In genomic region chr4:34386338-34386967, GRCm38 (mm10) we compare ENCODE assay signal across 17 mouse cellular contexts.
DNase-seq lines count a peak whose midpoint lies in the region; ATAC-seq lines count a peak whose summit lies in the region.
"Had no signal": no experiment of that assay in that cellular context is flagged by ENCODE, and none has a peak within 500 bp of the region (broad histone marks: within the 10 kb centered on the region; RNA-seq: fewer than 3 reads in every experiment).

No protein-coding gene starts in this region.

- no peak overlapping the region for H3K27ac ChIP-seq in midbrain, embryonic 13.5 days
- no peak overlapping the region for H3K27ac ChIP-seq in midbrain, embryonic 11.5 days (ENCODE audit: low read depth, low read length)
- H3K27ac ChIP-seq: heart, embryonic 13.5 days; hindbrain, embryonic 10.5 days; lung, embryonic 15.5 days had no signal

- no peak overlapping the region for H3K9ac ChIP-seq in midbrain, embryonic 13.5 days (replicated peaks)
- no peak overlapping the region for H3K9ac ChIP-seq in midbrain, embryonic 11.5 days (ENCODE audit: low read length)
- H3K9ac ChIP-seq: heart, embryonic 13.5 days; lung, embryonic 15.5 days had no signal

- H3K9me3 ChIP-seq in midbrain, embryonic 13.5 days: no peaks in the 10 kb centered on the region
- no peaks in the 10 kb centered on the region; the same call in 1 of the 2 replicates for H3K9me3 ChIP-seq in midbrain, embryonic 11.5 days (ENCODE audit: control insufficient read depth, low read length)
- H3K9me3 ChIP-seq: lung, embryonic 15.5 days had no signal

- no peak for DNase-seq in midbrain, embryonic 11.5 days (ENCODE audit: low spot score, missing footprints)
- peak; percentile 27 for DNase-seq in brain, adult 2 months (ENCODE audit: low read depth, low spot score)
- no peak for DNase-seq in right cerebral cortex, adult 2 months (ENCODE audit: low spot score in 2 of 2)
- DNase-seq in testis, postnatal 10 days (ENCODE audit: low spot score): no peak
- DNase-seq in urinary bladder, adult 18-20 months (ENCODE audit: low spot score in 2 of 2): no peak
- DNase-seq: cerebellum, postnatal 10 days; gastrocnemius, postnatal 36 days; kidney, adult 11 months; kidney, postnatal 36 days; layer of hippocampus, postnatal 36 days; right cerebral cortex, postnatal 14 days had no signal

- 57% methylated on average over 5 of the region's 5 CpGs for WGBS in midbrain, embryonic 13.5 days
- WGBS in midbrain, embryonic 11.5 days: 81% methylated on average over 5 of the region's 5 CpGs

- H3K27me3 ChIP-seq in midbrain, embryonic 13.5 days: no peaks in the 10 kb centered on the region
- H3K27me3 ChIP-seq in midbrain, embryonic 11.5 days (ENCODE audit: control insufficient read depth, insufficient read depth, low read length): no peaks in the 10 kb centered on the region
- H3K27me3 ChIP-seq: heart, embryonic 13.5 days; lung, embryonic 15.5 days had no signal

- peak; percentile 58; the same call in 1 of the 2 replicates for ATAC-seq in midbrain, embryonic 13.5 days
- no peak for ATAC-seq in midbrain, embryonic 11.5 days (ENCODE audit: low FRiP score)
- peak; percentile 84 for ATAC-seq in granulocyte monocyte progenitor cell, adult 5-6 weeks (replicated peaks; ENCODE audit: poor library complexity, severe bottlenecking)

- no peak overlapping the region for H3K4me2 ChIP-seq in midbrain, embryonic 13.5 days (replicated peaks)
- H3K4me2 ChIP-seq in midbrain, embryonic 11.5 days: no peak overlapping the region
- H3K4me2 ChIP-seq: heart, embryonic 13.5 days; liver, embryonic 11.5 days; lung, embryonic 15.5 days had no signal

- H3K4me3 ChIP-seq in midbrain, embryonic 13.5 days (replicated peaks): no peak overlapping the region
- H3K4me3 ChIP-seq in midbrain, embryonic 11.5 days (ENCODE audit: low read depth, low read length): no peak overlapping the region
- H3K4me3 ChIP-seq: heart, embryonic 13.5 days; hindbrain, embryonic 10.5 days; lung, embryonic 15.5 days had no signal

- no peaks in the 10 kb centered on the region for H3K36me3 ChIP-seq in midbrain, embryonic 13.5 days
- no peaks in the 10 kb centered on the region for H3K36me3 ChIP-seq in midbrain, embryonic 11.5 days (ENCODE audit: control insufficient read depth, insufficient read depth, low read length)
- H3K36me3 ChIP-seq: heart, embryonic 13.5 days; hindbrain, embryonic 10.5 days; lung, embryonic 15.5 days had no signal

- H3K4me1 ChIP-seq in midbrain, embryonic 13.5 days (replicated peaks): 0 out of 2 replicates have a peak, but pooled peaks cover 4% of the 10 kb centered on the region
- no peaks in the 10 kb centered on the region for H3K4me1 ChIP-seq in midbrain, embryonic 11.5 days (ENCODE audit: control insufficient read depth, insufficient read depth, low read length)
- H3K4me1 ChIP-seq: heart, embryonic 13.5 days; lung, embryonic 15.5 days had no signal
